ENCODE assay signal across 9 mouse cellular contexts in genomic region chr8:103644106-103644505, GRCm38 (mm10).
A peak's percentile ranks its signal among the peaks of the same experiment; 100 is the strongest.
DNase-seq lines count a peak whose midpoint lies in the region; ATAC-seq and TF ChIP-seq lines count a peak whose summit lies in the region.
"Had no signal": no experiment of that assay in that cellular context is flagged by ENCODE, and none has a peak within 500 bp of the region (broad histone marks: within the 10 kb centered on the region; RNA-seq: fewer than 3 reads in every experiment).

No protein-coding gene starts in this region.

- no peak for TF ChIP-seq CTCF in kidney, adult 2 months (conservative IDR thresholded peaks at IDR 0.05; ENCODE audit: insufficient read depth, insufficient read length, low read depth, low read length)
- TF ChIP-seq CTCF in brain, embryonic 14.5 days (IDR thresholded peaks at IDR 0.05; ENCODE audit: borderline replicate concordance, extremely low read depth, insufficient read depth, insufficient read length): no peak
- no peak for TF ChIP-seq CTCF in layer of hippocampus, adult 2 months (conservative IDR thresholded peaks at IDR 0.05)

- 57% methylated on average over 6 of the region's 6 CpGs for WGBS in kidney, adult 2 months
- WGBS in kidney, embryonic 15.5 days: 66% methylated on average over 6 of the region's 6 CpGs

- no peaks in the 10 kb centered on the region for H3K4me1 ChIP-seq in kidney, adult 2 months (ENCODE audit: control insufficient read depth, insufficient read depth, low read length)
- no peaks in the 10 kb centered on the region for H3K4me1 ChIP-seq in kidney, embryonic 15.5 days
- H3K4me1 ChIP-seq: limb, embryonic 12.5 days had no signal

- 0 out of 2 replicates have a peak, but pooled peaks cover 3% of the 10 kb centered on the region for H3K9me3 ChIP-seq in kidney, embryonic 15.5 days (replicated peaks)
- H3K9me3 ChIP-seq: limb, embryonic 12.5 days; neural tube, embryonic 13.5 days had no signal

- H3K4me3 ChIP-seq in kidney, adult 2 months (ENCODE audit: insufficient read depth, low read depth, low read length): no peak overlapping the region
- no peak overlapping the region for H3K4me3 ChIP-seq in kidney, embryonic 15.5 days (replicated peaks)
- no peak overlapping the region for H3K4me3 ChIP-seq in layer of hippocampus, adult 2 months
- H3K4me3 ChIP-seq: limb, embryonic 12.5 days; neural tube, embryonic 13.5 days had no signal

- no peaks in the 10 kb centered on the region for H3K27me3 ChIP-seq in kidney, adult 2 months (replicated peaks; ENCODE audit: control insufficient read depth, insufficient read depth, low read length)
- no peaks in the 10 kb centered on the region for H3K27me3 ChIP-seq in kidney, embryonic 15.5 days
- H3K27me3 ChIP-seq: limb, embryonic 12.5 days; neural tube, embryonic 13.5 days had no signal

- ATAC-seq in kidney, embryonic 15.5 days (replicated peaks; ENCODE audit: low FRiP score): no peak

- H3K36me3 ChIP-seq in kidney, adult 2 months (ENCODE audit: control insufficient read depth, insufficient read depth, low read length): no peaks in the 10 kb centered on the region
- no peaks in the 10 kb centered on the region for H3K36me3 ChIP-seq in kidney, embryonic 15.5 days
- H3K36me3 ChIP-seq: limb, embryonic 12.5 days; neural tube, embryonic 13.5 days had no signal

- DNase-seq in kidney, adult 2 months: peak; percentile 10
- DNase-seq in brain, embryonic 14.5 days (ENCODE audit: low read depth): peak; percentile 83
- DNase-seq in layer of hippocampus, adult 2 months (ENCODE audit: low spot score in 2 of 2): peak; percentile 42 to 46
- peak; percentile 59 for DNase-seq in lung, postnatal 36 days
- DNase-seq in cerebellum, adult 8-10 months: no peak
- no peak for DNase-seq in thymus, postnatal 4 days

- H3K9ac ChIP-seq in kidney, embryonic 15.5 days: no peak overlapping the region
- H3K9ac ChIP-seq: limb, embryonic 12.5 days; neural tube, embryonic 13.5 days had no signal

- no peak overlapping the region for H3K4me2 ChIP-seq in kidney, embryonic 15.5 days
- H3K4me2 ChIP-seq: limb, embryonic 12.5 days; neural tube, embryonic 13.5 days had no signal

- H3K27ac ChIP-seq in kidney, adult 2 months (ENCODE audit: insufficient read depth, low read depth, low read length): no peak overlapping the region
- H3K27ac ChIP-seq in kidney, embryonic 15.5 days: no peak overlapping the region
- no peak overlapping the region for H3K27ac ChIP-seq in layer of hippocampus, adult 2 months
- H3K27ac ChIP-seq: limb, embryonic 12.5 days; neural tube, embryonic 13.5 days had no signal

- no peak for TF ChIP-seq POLR2A in kidney, adult 2 months (IDR thresholded peaks at IDR 0.05; ENCODE audit: low read depth, low read length)
- no peak for TF ChIP-seq POLR2A in brain, embryonic 14.5 days (IDR thresholded peaks at IDR 0.05; ENCODE audit: borderline replicate concordance, extremely low read depth, insufficient read depth, insufficient read length, poor library complexity, severe bottlenecking)

Comparison
In these comparisons a context has a peak if more than half of its experiments do, and no peak if none do; other contexts are left out.
1. DNase-seq: peak in kidney, adult 2 months (single experiment), brain, embryonic 14.5 days (single experiment), layer of hippocampus, adult 2 months (2 of 2) and lung, postnatal 36 days (single experiment); none in cerebellum, adult 8-10 months (single experiment) and thymus, postnatal 4 days (single experiment).